Mouse (Mus musculus) lung, adult 2 months (tissue): ENCODE data around the gene Gm11020. TPM values are rescaled to one million over a fixed set of nuclear protein-coding genes. Genes with fewer than 3 reads are reported as not detected.

Source experiments
- DNase-seq: peaks from one replicate; pipeline ENCODE4 v3.0.0; 2022
- H3K4me1 ChIP-seq: fragments of 200-500 bp; 2 replicates; pipeline ENCODE4 v1.6.1; 2011; ENCODE audit warnings: low read length; ENCODE audit not compliant: control insufficient read depth, insufficient read depth
- H3K4me3 ChIP-seq: fragments of 200-500 bp; replicated peaks from 2 replicates; pipeline ENCODE3; 2011; ENCODE audit warnings: low read depth, mild to moderate bottlenecking, control low read depth, low read length; ENCODE audit errors: extremely low read depth
- CTCF ChIP-seq: fragments of 200-500 bp; IDR thresholded peaks from 2 replicates; pipeline ENCODE4 v1.5.1; 2011; ENCODE audit warnings: mild to moderate bottlenecking, low read length, control low read depth; ENCODE audit not compliant: insufficient read depth
- POLR2A ChIP-seq: fragments of 200-500 bp; IDR thresholded peaks from 2 replicates; pipeline ENCODE4 v1.6.1; 2011; ENCODE audit warnings: low read depth, mild to moderate bottlenecking, control low read depth, low read length, borderline replicate concordance; ENCODE audit errors: extremely low read depth
- WGBS: fragments of 180-500 bp; shearing (Covaris S2); methylation state at CpG from one replicate; pipeline ENCODE4 v1.1.7; 2018; 5-methylcytosine and 5-hydroxymethylcytosine counted together
- polyA plus RNA-seq: library from polyadenylated mRNA; depleted of rRNA; stranded (reverse); fragments of >200 nt; gene quantifications from 2 replicates; pipeline ENCODE4 v1.2.3, GENCODE M21; 2012; rRNA removed

Gm11020 gene
- polyA plus RNA-seq, 1 experiment = not detected

DNA sequence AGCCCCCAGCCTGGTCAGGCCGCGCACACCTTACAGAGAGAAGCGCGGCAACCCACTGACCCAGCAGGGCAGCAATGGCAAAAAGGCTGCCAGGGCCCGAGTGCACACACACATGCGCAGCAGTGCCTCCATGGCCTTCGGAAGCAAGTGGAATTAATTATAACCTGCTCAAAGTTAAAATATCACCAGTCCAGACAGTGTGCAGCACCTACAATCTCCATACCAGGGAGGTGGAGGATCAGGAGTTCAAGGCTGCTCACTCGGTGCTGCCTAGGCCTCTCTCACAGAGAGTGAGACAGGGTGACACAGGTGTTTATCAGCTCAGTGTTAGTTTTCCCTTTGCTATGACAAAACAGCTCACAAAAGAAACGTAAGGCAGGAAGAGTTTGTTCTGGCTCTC is 44.3 kb downstream of the Gm11020 start:
- H3K4me1 ChIP-seq = no peaks in the 10 kb centered on the region
- TF ChIP-seq CTCF = no peak
- DNase-seq = no peak
- no peak overlapping the region for H3K4me3 ChIP-seq
- WGBS = 92% methylated on average over 9 of the region's 9 CpGs

DNA sequence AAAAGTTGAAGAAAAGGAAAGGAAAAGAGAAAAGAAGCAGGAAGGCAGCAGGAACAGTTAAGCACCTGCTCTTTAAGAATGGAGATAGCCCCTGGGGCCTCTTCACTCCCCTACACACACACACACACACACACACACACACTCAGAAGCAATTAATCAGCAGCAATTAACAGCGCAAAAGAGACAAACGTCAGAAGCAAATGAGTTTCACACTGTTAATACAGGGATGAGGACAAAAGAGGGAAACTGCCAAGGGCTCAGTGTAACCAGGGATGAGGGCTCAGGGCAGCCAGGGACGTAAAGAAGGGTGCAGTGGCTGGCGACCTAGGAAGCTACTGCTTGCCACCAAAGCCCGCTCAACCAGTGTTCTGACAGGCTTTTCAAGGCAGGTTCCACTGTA is 46.0 kb downstream of the Gm11020 start:
- Histone ChIP-seq H3K4me1 (no peaks in the 10 kb centered on the region), H3K4me3 (no peak overlapping the region)
- TF ChIP-seq POLR2A = no peak
- no peak for TF ChIP-seq CTCF
- no peak for DNase-seq
- WGBS = 76% methylated on average over 5 of the region's 5 CpGs

DNA sequence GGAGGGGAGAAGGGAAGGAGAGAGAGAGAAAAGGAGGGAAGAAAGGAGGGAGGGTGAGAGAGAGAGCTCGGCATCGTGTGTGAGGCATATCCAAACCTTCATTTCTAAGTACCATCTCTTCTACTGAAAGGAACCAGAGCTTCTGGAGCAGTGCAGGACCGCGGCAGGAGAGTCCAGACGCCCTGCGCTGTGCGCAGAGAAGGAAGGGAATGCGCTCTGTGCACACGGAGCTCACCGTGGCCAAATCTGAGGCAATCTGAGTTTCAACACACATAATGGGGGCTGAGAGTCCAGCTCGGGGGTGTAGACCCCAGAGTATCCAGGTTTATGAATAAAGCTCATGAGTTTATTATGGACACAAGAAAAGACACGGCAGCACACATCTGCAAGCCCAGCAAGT is 48.2 kb downstream of the Gm11020 start:
- TF ChIP-seq POLR2A (no peak), CTCF (no peak)
- DNase-seq = no peak
- Histone ChIP-seq H3K4me3 (no peak overlapping the region), H3K4me1 (no peaks in the 10 kb centered on the region)
- WGBS = 58% methylated on average over 12 of the region's 12 CpGs

DNA sequence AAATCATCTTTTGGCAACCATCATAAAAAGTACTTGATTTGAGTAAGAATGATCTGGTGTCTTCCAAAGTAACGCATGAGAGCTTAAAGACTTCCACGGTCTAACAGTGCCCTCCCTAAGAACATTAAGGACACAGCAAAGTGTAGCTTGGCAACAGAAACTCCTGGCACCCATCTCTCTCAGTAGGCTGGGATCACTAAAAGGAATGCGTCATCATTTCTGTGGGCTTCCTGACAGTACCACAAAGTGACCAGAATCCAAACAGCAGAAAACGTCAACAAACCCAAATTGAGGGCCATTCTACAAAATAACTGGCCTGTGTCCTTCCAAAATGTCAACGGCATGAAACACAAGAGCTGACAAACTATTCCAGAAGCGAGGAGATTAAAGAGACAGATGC is 48.7 kb downstream of the Gm11020 start:
- DNase-seq = no peak
- WGBS = 33% methylated on average over 6 of the region's 6 CpGs
- no peak overlapping the region for H3K4me3 ChIP-seq
- TF ChIP-seq POLR2A = no peak
- no peak for TF ChIP-seq CTCF
- H3K4me1 ChIP-seq = peaks cover 4% of the 10 kb centered on the region

DNA sequence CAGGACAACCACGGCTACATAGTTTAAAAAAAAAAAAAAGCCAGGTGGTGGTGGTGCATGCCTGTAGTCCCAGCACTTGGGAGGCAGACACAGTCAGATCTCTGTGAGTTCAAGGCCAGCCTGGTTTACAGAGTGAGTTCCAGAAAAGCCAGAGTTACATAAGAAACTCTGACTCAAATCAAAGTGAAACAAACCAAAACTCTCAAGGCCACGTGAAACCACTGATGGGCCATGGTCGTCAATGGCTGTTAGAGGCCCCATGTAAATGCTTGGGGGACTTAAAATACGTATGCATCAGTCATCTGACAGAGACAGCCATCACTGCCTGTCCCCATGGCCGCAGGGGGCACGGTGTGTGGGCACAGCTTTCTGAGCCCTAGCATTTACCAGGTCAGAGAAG is 49.8 kb downstream of the Gm11020 start:
- no peak for DNase-seq
- peaks cover 13% of the 10 kb centered on the region for H3K4me1 ChIP-seq
- TF ChIP-seq CTCF = no peak
- no peak for TF ChIP-seq POLR2A
- WGBS = 88% methylated on average over 6 of the region's 6 CpGs
- no peak overlapping the region for H3K4me3 ChIP-seq

Other genes with a start within 250 kb of the Gm11020 start
- 515 and 566 TPM in 2 replicates for gene Cdh5, start 219.9 kb upstream of the Gm11020 start, polyA plus RNA-seq
- 0.62 and 1.3 TPM in 2 replicates for gene Bean1, start 151.1 kb upstream of the Gm11020 start, polyA plus RNA-seq
- 21.9 and 25.0 TPM in 2 replicates for gene Tk2, start 73.0 kb upstream of the Gm11020 start, polyA plus RNA-seq
- 6.1 and 9.5 TPM in 2 replicates for gene Cklf, start 70.7 kb upstream of the Gm11020 start, polyA plus RNA-seq
- gene Cmtm2a, start 28.4 kb upstream of the Gm11020 start, polyA plus RNA-seq = not detected in 2 replicates
- not detected in 2 replicates for gene Gm45711, start 11.5 kb upstream of the Gm11020 start, polyA plus RNA-seq
- not detected in 2 replicates for gene Cmtm1, start 11.4 kb upstream of the Gm11020 start, polyA plus RNA-seq
- not detected in 2 replicates for gene Cmtm2b, start 663 bp downstream of the Gm11020 start, polyA plus RNA-seq
- 154 and 173 TPM in 2 replicates for gene Cmtm3, start 17.8 kb downstream of the Gm11020 start, polyA plus RNA-seq
- 14.9 and 22.4 TPM in 2 replicates for gene Cmtm4, start 74.2 kb downstream of the Gm11020 start, polyA plus RNA-seq
- gene Dync1li2, start 121.5 kb downstream of the Gm11020 start, polyA plus RNA-seq = 20.2 and 32.1 TPM in 2 replicates
- 0.05 and 0.07 TPM in 2 replicates for gene Terb1, start 188.3 kb downstream of the Gm11020 start, polyA plus RNA-seq
- gene Nae1, start 213.1 kb downstream of the Gm11020 start, polyA plus RNA-seq = 7.4 and 17.1 TPM in 2 replicates
- gene Car7, start 213.1 kb downstream of the Gm11020 start, polyA plus RNA-seq = 1.4 and 1.8 TPM in 2 replicates